Comparison of ENCODE assay signal across 21 mouse cellular contexts in the genomic region with DNA sequence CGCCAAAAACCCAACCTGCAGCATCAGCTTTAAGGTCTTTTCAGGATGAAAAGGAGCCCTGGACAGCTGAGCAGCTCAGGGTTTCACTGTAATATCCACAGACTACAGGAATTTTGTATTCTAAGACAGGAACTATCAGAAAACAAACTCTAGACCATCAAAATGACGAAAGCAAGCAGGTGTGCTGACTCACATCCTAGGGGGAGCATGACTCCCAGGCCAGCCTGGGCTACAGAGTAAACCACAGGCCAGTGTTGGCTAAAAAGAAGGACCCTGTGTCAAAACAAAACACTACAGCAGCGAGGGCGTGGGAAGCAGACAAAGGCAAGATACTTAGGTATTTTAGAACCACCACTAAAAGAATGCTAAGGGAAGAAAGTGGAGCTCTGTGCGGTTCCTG. TPM values are rescaled to one million over a fixed set of nuclear protein-coding genes. Genes with fewer than 3 reads are reported as not detected.
DNase-seq lines count a peak whose midpoint lies in the region; ATAC-seq and TF ChIP-seq lines count a peak whose summit lies in the region.
"Had no signal": no experiment of that assay in that cellular context is flagged by ENCODE, and none has a peak within 500 bp of the region (broad histone marks: within the 10 kb centered on the region; RNA-seq: fewer than 3 reads in every experiment).

No protein-coding gene starts in this region.

- peaks cover 19% of the 10 kb centered on the region for H3K4me1 ChIP-seq in liver, postnatal 0 days (ENCODE audit: insufficient read depth)
- H3K4me1 ChIP-seq in liver, embryonic 12.5 days = peaks cover 74% of the 10 kb centered on the region
- peaks cover 4% of the 10 kb centered on the region for H3K4me1 ChIP-seq in ES-Bruce4 (ENCODE audit: control insufficient read depth, insufficient read depth, low read length)
- peaks cover 30% of the 10 kb centered on the region for H3K4me1 ChIP-seq in forebrain, embryonic 14.5 days (ENCODE audit: control insufficient read depth, insufficient read depth, low read length)

- no peak for TF ChIP-seq EP300 in liver, postnatal 0 days (IDR thresholded peaks at IDR 0.05; ENCODE audit: low read depth)
- TF ChIP-seq EP300 in ES-Bruce4 (IDR thresholded peaks at IDR 0.05; ENCODE audit: insufficient read depth, low read depth, low read length) = no peak

- TF ChIP-seq POLR2A in ES-Bruce4 (IDR thresholded peaks at IDR 0.05; ENCODE audit: insufficient read depth, low read length) = no peak

- no peaks in the 10 kb centered on the region for H3K36me3 ChIP-seq in liver, postnatal 0 days (replicated peaks; ENCODE audit: insufficient read depth, low read length)
- no peaks in the 10 kb centered on the region for H3K36me3 ChIP-seq in liver, embryonic 12.5 days
- H3K36me3 ChIP-seq in ES-Bruce4 (ENCODE audit: control insufficient read depth, insufficient read depth, low read length, poor library complexity, severe bottlenecking) = no peaks in the 10 kb centered on the region
- H3K36me3 ChIP-seq in forebrain, embryonic 14.5 days (ENCODE audit: control insufficient read depth, insufficient read depth, low read length) = no peaks in the 10 kb centered on the region
- H3K36me3 ChIP-seq: hindbrain, embryonic 12.5 days had no signal

- H3K9me3 ChIP-seq in liver, postnatal 0 days (ENCODE audit: low read length) = no peaks in the 10 kb centered on the region
- no peaks in the 10 kb centered on the region for H3K9me3 ChIP-seq in liver, embryonic 12.5 days (replicated peaks)
- no peaks in the 10 kb centered on the region for H3K9me3 ChIP-seq in ES-Bruce4 (replicated peaks; ENCODE audit: control insufficient read depth, insufficient read depth, low read length, poor library complexity, severe bottlenecking)
- H3K9me3 ChIP-seq in forebrain, embryonic 14.5 days (replicated peaks; ENCODE audit: control insufficient read depth, low read length) = no peaks in the 10 kb centered on the region
- H3K9me3 ChIP-seq: embryonic facial prominence, embryonic 10.5 days; hindbrain, embryonic 12.5 days had no signal

- H3K27ac ChIP-seq in liver, postnatal 0 days (ENCODE audit: low read depth) = 0 out of 2 replicates have a peak overlapping the region, but pooled peaks have one; percentile 4
- H3K27ac ChIP-seq in liver, embryonic 12.5 days = no peak overlapping the region
- peak overlapping the region; percentile 26; the same call in 1 of the 2 replicates for H3K27ac ChIP-seq in ES-Bruce4 (ENCODE audit: insufficient read depth, low read length)
- peak overlapping the region; percentile 60; the same call in 1 of the 2 replicates for H3K27ac ChIP-seq in forebrain, embryonic 14.5 days (ENCODE audit: low read depth, low read length)
- H3K27ac ChIP-seq: embryonic facial prominence, embryonic 10.5 days; hindbrain, embryonic 12.5 days had no signal

- no peak overlapping the region for H3K4me3 ChIP-seq in liver, postnatal 0 days (ENCODE audit: low read depth, low read length)
- H3K4me3 ChIP-seq in liver, embryonic 12.5 days = no peak overlapping the region
- no peak overlapping the region for H3K4me3 ChIP-seq in ES-Bruce4 (ENCODE audit: low read depth, low read length)
- H3K4me3 ChIP-seq in forebrain, embryonic 14.5 days (ENCODE audit: low read depth, low read length) = no peak overlapping the region
- H3K4me3 ChIP-seq: embryonic facial prominence, embryonic 10.5 days; hindbrain, embryonic 12.5 days had no signal

- no peaks in the 10 kb centered on the region for H3K27me3 ChIP-seq in liver, postnatal 0 days (ENCODE audit: insufficient read depth, low read length)
- no peaks in the 10 kb centered on the region for H3K27me3 ChIP-seq in liver, embryonic 12.5 days (replicated peaks)
- H3K27me3 ChIP-seq in ES-Bruce4 (ENCODE audit: control insufficient read depth, insufficient read depth, low read length, poor library complexity, severe bottlenecking) = no peaks in the 10 kb centered on the region
- no peaks in the 10 kb centered on the region for H3K27me3 ChIP-seq in forebrain, embryonic 14.5 days (replicated peaks; ENCODE audit: control insufficient read depth, insufficient read depth, low read length)
- H3K27me3 ChIP-seq: hindbrain, embryonic 12.5 days; Patski had no signal

- DNase-seq in liver, postnatal 0 days = no peak
- no peak for DNase-seq in forebrain, embryonic 14.5 days (ENCODE audit: low spot score)
- DNase-seq in yolk sac, embryonic 10.5 days (ENCODE audit: low spot score) = no peak
- no peak for DNase-seq in ovary, adult 18-20 months (ENCODE audit: low spot score)
- DNase-seq: adrenal gland, postnatal 14 days; B cell, adult 2 months; cerebellum, adult 11-12 months; cerebellum, adult 9-10 months; cerebellum, postnatal 36 days; gastrocnemius, postnatal 14 days; heart, postnatal 10 days; heart, postnatal 4 days had no signal

- ATAC-seq in liver, postnatal 0 days = no peak
- no peak for ATAC-seq in liver, embryonic 12.5 days
- ATAC-seq in forebrain, embryonic 14.5 days = no peak
- ATAC-seq: activated CD4-positive, CD25-positive, alpha-beta regulatory T cell, adult 4 months; hindbrain, embryonic 16.5 days; inflammation-experienced regulatory T-cells, adult 6 months; intestine, postnatal 0 days; Patski had no signal

- no peak overlapping the region for H3K9ac ChIP-seq in liver, postnatal 0 days (replicated peaks)
- no peak overlapping the region for H3K9ac ChIP-seq in liver, embryonic 12.5 days
- no peak overlapping the region for H3K9ac ChIP-seq in ES-Bruce4 (ENCODE audit: low read depth, poor library complexity, severe bottlenecking)
- no peak overlapping the region for H3K9ac ChIP-seq in forebrain, embryonic 14.5 days (ENCODE audit: low read length)
- H3K9ac ChIP-seq: hindbrain, embryonic 12.5 days had no signal

- WGBS in liver, postnatal 0 days (ENCODE audit: insufficient replicate concordance) = 81% methylated on average over 5 of the region's 5 CpGs
- 73% methylated on average over 5 of the region's 5 CpGs for WGBS in liver, embryonic 12.5 days (ENCODE audit: insufficient replicate concordance)
- 87% methylated on average over 5 of the region's 5 CpGs for WGBS in forebrain, embryonic 14.5 days

- H3K4me2 ChIP-seq in liver, postnatal 0 days (ENCODE audit: low read depth, low read length) = no peak overlapping the region
- no peak overlapping the region for H3K4me2 ChIP-seq in liver, embryonic 12.5 days
- no peak overlapping the region for H3K4me2 ChIP-seq in forebrain, embryonic 14.5 days (ENCODE audit: low read length)
- H3K4me2 ChIP-seq: hindbrain, embryonic 12.5 days had no signal

- TF ChIP-seq CTCF in liver, postnatal 0 days (IDR thresholded peaks at IDR 0.05; ENCODE audit: low read depth) = no peak
- TF ChIP-seq CTCF in ES-Bruce4 (IDR thresholded peaks at IDR 0.05; ENCODE audit: low read depth, low read length) = no peak

RNA-seq across cellular contexts. Expression of a gene that starts 23.1 kb away (rescaled TPM):
- 4.5 and 5.5 TPM in 2 replicates for polyA plus RNA-seq in liver, postnatal 0 days (2015; fragmentation: Nextera tagmentation; extraction: Ambion mirVana)
- polyA plus RNA-seq in liver, embryonic 12.5 days (2016; fragmentation: Nextera tagmentation; extraction: Ambion mirVana) = 10.9 and 12.4 TPM in 2 replicates
- 154 and 159 TPM in 2 replicates for polyA plus RNA-seq in ES-Bruce4 (2011; ENCODE audit: insufficient read depth, insufficient read length, low read depth, missing spikeins)
- 34.0 and 43.0 TPM in 2 replicates for polyA plus RNA-seq in forebrain, embryonic 14.5 days (2014; fragmentation: Nextera tagmentation; extraction: Ambion mirVana)
